Mouse (Mus musculus): ENCODE results near the gene Bbs9. TPM values are rescaled to one million over a fixed set of nuclear protein-coding genes. Genes with fewer than 3 reads are reported as not detected.

Gene Bbs9
- polyA plus RNA-seq, 1 experiment from 2014 or later = 2.5 TPM

- Histone ChIP-seq H3K9ac (ENCODE audit: low read depth, low read length) (no peak overlapping the region), H3K4me1 (ENCODE audit: control insufficient read depth, low read depth, low read length) (no peaks in the 10 kb centered on the region), H3K36me3 (ENCODE audit: control insufficient read depth, insufficient read depth) (no peaks in the 10 kb centered on the region), H3K9me3 (replicated peaks; ENCODE audit: control insufficient read depth, low read length) (no peaks in the 10 kb centered on the region), H3K27me3 (ENCODE audit: control insufficient read depth, insufficient read depth, low read depth, low read length) (no peaks in the 10 kb centered on the region), H3K27ac (ENCODE audit: low read length) (no peak overlapping the region), H3K4me2 (ENCODE audit: low read depth, low read length) (no peak overlapping the region), H3K4me3 (ENCODE audit: low read depth, low read length) (no peak overlapping the region)
- 71% methylated on average over 1 of the region's 1 CpGs for WGBS (ENCODE audit: insufficient replicate concordance)
- ATAC-seq (ENCODE audit: low read depth) = no peak
Observed at GRCm38 (mm10) chr9:22650781-22651180, 175.3 kb downstream of the Bbs9 start.

- H3K4me1 ChIP-seq (ENCODE audit: control insufficient read depth, low read depth, low read length) = no peaks in the 10 kb centered on the region
- 81% methylated on average over 3 of the region's 3 CpGs for WGBS (ENCODE audit: insufficient replicate concordance)
Observed at GRCm38 (mm10) chr9:22651619-22652018, 176.1 kb downstream of the Bbs9 start.

GRCm38 (mm10) chr9:22654726-22655393 lies 179.3 kb downstream of the Bbs9 start:
- Histone ChIP-seq H3K4me3 (ENCODE audit: low read depth, low read length) (no peak overlapping the region), H3K4me1 (ENCODE audit: control insufficient read depth, low read depth, low read length) (no peaks in the 10 kb centered on the region), H3K4me2 (ENCODE audit: low read depth, low read length) (no peak overlapping the region), H3K9me3 (replicated peaks; ENCODE audit: control insufficient read depth, low read length) (no peaks in the 10 kb centered on the region), H3K36me3 (ENCODE audit: control insufficient read depth, insufficient read depth) (no peaks in the 10 kb centered on the region), H3K27me3 (ENCODE audit: control insufficient read depth, insufficient read depth, low read depth, low read length) (no peaks in the 10 kb centered on the region), H3K9ac (ENCODE audit: low read depth, low read length) (no peak overlapping the region), H3K27ac (ENCODE audit: low read length) (no peak overlapping the region)
- WGBS (ENCODE audit: insufficient replicate concordance) = 60% methylated on average over 11 of the region's 11 CpGs
- no peak for ATAC-seq (ENCODE audit: low read depth)

More at GRCm38 (mm10) chr9:22651619-22652018, 176.1 kb downstream of the Bbs9 start:
- Histone ChIP-seq H3K4me3 (ENCODE audit: low read depth, low read length) (no peak overlapping the region), H3K9ac (ENCODE audit: low read depth, low read length) (no peak overlapping the region), H3K36me3 (ENCODE audit: control insufficient read depth, insufficient read depth) (no peaks in the 10 kb centered on the region), H3K27me3 (ENCODE audit: control insufficient read depth, insufficient read depth, low read depth, low read length) (no peaks in the 10 kb centered on the region), H3K9me3 (replicated peaks; ENCODE audit: control insufficient read depth, low read length) (no peaks in the 10 kb centered on the region), H3K4me2 (ENCODE audit: low read depth, low read length) (no peak overlapping the region), H3K27ac (ENCODE audit: low read length) (no peak overlapping the region)
- ATAC-seq (ENCODE audit: low read depth) = no peak

GRCm38 (mm10) chr9:22657216-22657615 lies 181.7 kb downstream of the Bbs9 start:
- 56% methylated on average over 5 of the region's 5 CpGs for WGBS (ENCODE audit: insufficient replicate concordance)
- Histone ChIP-seq H3K4me3 (ENCODE audit: low read depth, low read length) (no peak overlapping the region), H3K9me3 (replicated peaks; ENCODE audit: control insufficient read depth, low read length) (no peaks in the 10 kb centered on the region), H3K4me2 (ENCODE audit: low read depth, low read length) (no peak overlapping the region), H3K4me1 (ENCODE audit: control insufficient read depth, low read depth, low read length) (no peaks in the 10 kb centered on the region), H3K36me3 (ENCODE audit: control insufficient read depth, insufficient read depth) (no peaks in the 10 kb centered on the region), H3K27ac (ENCODE audit: low read length) (no peak overlapping the region), H3K27me3 (ENCODE audit: control insufficient read depth, insufficient read depth, low read depth, low read length) (no peaks in the 10 kb centered on the region), H3K9ac (ENCODE audit: low read depth, low read length) (no peak overlapping the region)
- no peak for ATAC-seq (ENCODE audit: low read depth)

- Histone ChIP-seq H3K4me1 (ENCODE audit: control insufficient read depth, low read depth, low read length) (no peaks in the 10 kb centered on the region), H3K27ac (ENCODE audit: low read length) (no peak overlapping the region), H3K9ac (ENCODE audit: low read depth, low read length) (no peak overlapping the region), H3K4me3 (ENCODE audit: low read depth, low read length) (no peak overlapping the region), H3K9me3 (replicated peaks; ENCODE audit: control insufficient read depth, low read length) (no peaks in the 10 kb centered on the region), H3K36me3 (ENCODE audit: control insufficient read depth, insufficient read depth) (no peaks in the 10 kb centered on the region), H3K4me2 (ENCODE audit: low read depth, low read length) (no peak overlapping the region), H3K27me3 (ENCODE audit: control insufficient read depth, insufficient read depth, low read depth, low read length) (no peaks in the 10 kb centered on the region)
- ATAC-seq (ENCODE audit: low read depth) = no peak
- WGBS (ENCODE audit: insufficient replicate concordance) = 66% methylated on average over 8 of the region's 8 CpGs
Observed at GRCm38 (mm10) chr9:22665155-22665554, 189.6 kb downstream of the Bbs9 start.

GRCm38 (mm10) chr9:22672937-22673336 lies 197.4 kb downstream of the Bbs9 start:
- Histone ChIP-seq H3K27me3 (ENCODE audit: control insufficient read depth, insufficient read depth, low read depth, low read length) (no peaks in the 10 kb centered on the region), H3K4me1 (ENCODE audit: control insufficient read depth, low read depth, low read length) (no peaks in the 10 kb centered on the region), H3K9ac (ENCODE audit: low read depth, low read length) (no peak overlapping the region), H3K9me3 (replicated peaks; ENCODE audit: control insufficient read depth, low read length) (no peaks in the 10 kb centered on the region), H3K4me2 (ENCODE audit: low read depth, low read length) (no peak overlapping the region), H3K36me3 (ENCODE audit: control insufficient read depth, insufficient read depth) (no peaks in the 10 kb centered on the region), H3K4me3 (ENCODE audit: low read depth, low read length) (no peak overlapping the region), H3K27ac (ENCODE audit: low read length) (no peak overlapping the region)
- WGBS (ENCODE audit: insufficient replicate concordance) = 29% methylated on average over 2 of the region's 2 CpGs
- no peak for ATAC-seq (ENCODE audit: low read depth)

GRCm38 (mm10) chr9:22677132-22677829 lies 201.8 kb downstream of the Bbs9 start:
- Histone ChIP-seq H3K27me3 (ENCODE audit: control insufficient read depth, insufficient read depth, low read depth, low read length) (no peaks in the 10 kb centered on the region), H3K4me3 (ENCODE audit: low read depth, low read length) (no peak overlapping the region), H3K9ac (ENCODE audit: low read depth, low read length) (no peak overlapping the region), H3K36me3 (ENCODE audit: control insufficient read depth, insufficient read depth) (no peaks in the 10 kb centered on the region), H3K4me2 (ENCODE audit: low read depth, low read length) (no peak overlapping the region), H3K4me1 (ENCODE audit: control insufficient read depth, low read depth, low read length) (no peaks in the 10 kb centered on the region), H3K9me3 (replicated peaks; ENCODE audit: control insufficient read depth, low read length) (no peaks in the 10 kb centered on the region), H3K27ac (ENCODE audit: low read length) (no peak overlapping the region)
- no peak for ATAC-seq (ENCODE audit: low read depth)
- 74% methylated on average over 7 of the region's 7 CpGs for WGBS (ENCODE audit: insufficient replicate concordance)

GRCm38 (mm10) chr9:22677997-22678396 lies 202.5 kb downstream of the Bbs9 start:
- Histone ChIP-seq H3K27me3 (ENCODE audit: control insufficient read depth, insufficient read depth, low read depth, low read length) (no peaks in the 10 kb centered on the region), H3K4me1 (ENCODE audit: control insufficient read depth, low read depth, low read length) (no peaks in the 10 kb centered on the region), H3K27ac (ENCODE audit: low read length) (no peak overlapping the region), H3K9ac (ENCODE audit: low read depth, low read length) (no peak overlapping the region), H3K36me3 (ENCODE audit: control insufficient read depth, insufficient read depth) (no peaks in the 10 kb centered on the region), H3K4me3 (ENCODE audit: low read depth, low read length) (no peak overlapping the region), H3K9me3 (replicated peaks; ENCODE audit: control insufficient read depth, low read length) (no peaks in the 10 kb centered on the region), H3K4me2 (ENCODE audit: low read depth, low read length) (no peak overlapping the region)
- no peak for ATAC-seq (ENCODE audit: low read depth)
- 70% methylated on average over 4 of the region's 4 CpGs for WGBS (ENCODE audit: insufficient replicate concordance)

- H3K27me3 ChIP-seq (ENCODE audit: control insufficient read depth, insufficient read depth, low read depth, low read length) = no peaks in the 10 kb centered on the region
- no peaks in the 10 kb centered on the region for H3K4me1 ChIP-seq (ENCODE audit: control insufficient read depth, low read depth, low read length)
- no peak overlapping the region for H3K4me2 ChIP-seq (ENCODE audit: low read depth, low read length)
- H3K27ac ChIP-seq (ENCODE audit: low read length) = no peak overlapping the region
- WGBS (ENCODE audit: insufficient replicate concordance) = 67% methylated on average over 4 of the region's 4 CpGs
- no peak for ATAC-seq (ENCODE audit: low read depth)
- no peaks in the 10 kb centered on the region for H3K36me3 ChIP-seq (ENCODE audit: control insufficient read depth, insufficient read depth)
- no peak overlapping the region for H3K4me3 ChIP-seq (ENCODE audit: low read depth, low read length)
- no peak overlapping the region for H3K9ac ChIP-seq (ENCODE audit: low read depth, low read length)
- H3K9me3 ChIP-seq (replicated peaks; ENCODE audit: control insufficient read depth, low read length) = no peaks in the 10 kb centered on the region
Observed at GRCm38 (mm10) chr9:22678496-22678895, 203.0 kb downstream of the Bbs9 start.

All from liver, embryonic 16.5 days (tissue).